Mouse (Mus musculus) ovary, adult 10 weeks (tissue): ENCODE measurements around the gene Cfap221. TPM values are rescaled to one million over a fixed set of nuclear protein-coding genes. Genes with fewer than 3 reads are reported as not detected.

ENCODE experiments used
- polyA plus RNA-seq: library from polyadenylated mRNA; stranded (reverse); fragments of 350-450 nt; fragmentation: Illumina TruSeq; extraction: RNeasy Lipid Tissue Mini Kit (QIAGEN cat#74804); gene quantifications from one replicate; pipeline ENCODE4 v1.2.3, GENCODE M21; 2014

Cfap221 gene
- polyA plus RNA-seq = 1.5 TPM

DNA sequence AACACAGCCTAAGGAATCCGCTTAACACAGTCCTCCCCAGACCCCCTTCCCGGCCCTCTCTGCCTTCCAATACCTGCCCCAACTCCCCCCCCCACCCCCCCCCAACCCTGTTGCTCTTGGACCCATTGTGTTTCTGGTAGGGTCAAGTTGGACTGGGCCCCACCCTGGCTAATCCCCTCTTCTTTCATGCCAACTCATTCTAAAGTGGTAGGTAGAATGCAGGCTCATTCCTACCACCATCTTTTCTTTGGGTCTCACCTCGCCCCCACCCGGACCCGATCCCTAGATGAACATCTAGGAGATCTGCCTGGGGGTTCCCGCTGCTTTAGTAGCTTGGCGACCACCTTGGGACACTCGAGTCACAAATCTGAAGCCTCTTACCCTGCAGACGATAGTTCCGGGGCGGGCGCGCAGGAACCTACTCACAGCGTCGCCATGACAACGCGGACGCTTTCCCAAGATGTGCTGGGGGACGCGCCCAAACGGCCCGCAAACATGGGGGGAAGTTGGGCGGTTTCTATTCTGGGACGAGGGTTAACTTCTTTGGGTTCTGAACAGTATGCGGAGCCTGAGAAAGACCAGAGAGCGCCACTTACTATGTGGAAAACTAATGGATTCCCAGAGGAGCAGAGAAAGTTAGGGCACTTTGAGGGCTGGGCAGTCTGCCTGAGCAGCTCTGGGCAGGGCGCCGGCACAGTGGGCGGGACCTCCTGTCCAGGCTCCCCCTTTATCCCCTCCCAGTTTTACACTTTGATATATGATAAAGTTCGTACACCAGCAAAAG lies at the start of gene Cfap221:
Cfap221 (minus strand) TSS at position 437 of the 784 bp plus-strand sequence.

DNA sequence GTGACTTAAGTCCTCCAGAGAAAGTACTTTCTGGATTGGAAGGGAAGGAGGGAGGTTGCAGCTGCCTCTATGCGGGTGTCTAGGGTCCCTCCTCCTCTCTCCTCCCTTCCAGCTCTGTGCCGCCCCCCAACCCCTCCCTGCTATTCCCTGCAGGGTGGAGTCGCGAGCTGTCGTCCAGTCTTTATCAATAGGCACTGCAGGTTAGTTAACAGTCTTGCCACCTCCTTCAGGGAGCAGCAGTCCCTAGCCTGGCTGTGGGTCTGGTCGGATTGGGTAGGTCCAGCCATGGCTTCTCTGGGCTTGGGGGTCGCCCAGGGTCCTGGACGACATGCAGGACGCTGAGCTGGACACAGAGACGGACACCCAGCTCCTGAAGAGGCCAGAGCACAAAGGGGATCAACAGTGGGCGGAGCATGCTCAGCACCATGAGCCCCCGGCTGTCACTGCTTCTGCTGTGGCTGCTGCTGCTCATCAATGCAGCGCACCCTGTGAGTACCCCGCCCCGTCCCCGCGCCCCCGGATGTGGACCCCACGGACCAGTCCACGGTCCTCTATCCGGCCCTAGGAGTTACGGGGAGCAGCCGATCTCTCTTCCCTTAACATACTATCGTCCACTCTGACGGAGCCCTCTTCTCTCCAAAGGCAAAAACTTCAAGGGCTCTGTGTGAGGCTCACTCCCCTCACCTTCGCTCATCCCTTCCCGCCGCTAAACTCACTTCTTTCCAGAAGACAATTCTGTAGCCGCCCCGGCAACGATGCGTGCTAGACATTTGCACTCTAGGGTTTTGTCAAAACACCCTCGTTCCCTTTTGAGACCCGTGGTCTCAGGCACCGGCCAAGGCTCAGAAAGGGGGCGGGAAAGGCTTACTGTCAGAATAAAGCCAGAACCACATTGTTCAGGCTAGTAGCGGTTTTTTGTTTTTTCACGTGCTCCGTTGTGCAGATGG lies 10.1 kb upstream of the Cfap221 start, which contains the start of gene Sctr:
Sctr (plus strand) TSS at position 51 of the 947 bp plus-strand sequence.

DNA sequence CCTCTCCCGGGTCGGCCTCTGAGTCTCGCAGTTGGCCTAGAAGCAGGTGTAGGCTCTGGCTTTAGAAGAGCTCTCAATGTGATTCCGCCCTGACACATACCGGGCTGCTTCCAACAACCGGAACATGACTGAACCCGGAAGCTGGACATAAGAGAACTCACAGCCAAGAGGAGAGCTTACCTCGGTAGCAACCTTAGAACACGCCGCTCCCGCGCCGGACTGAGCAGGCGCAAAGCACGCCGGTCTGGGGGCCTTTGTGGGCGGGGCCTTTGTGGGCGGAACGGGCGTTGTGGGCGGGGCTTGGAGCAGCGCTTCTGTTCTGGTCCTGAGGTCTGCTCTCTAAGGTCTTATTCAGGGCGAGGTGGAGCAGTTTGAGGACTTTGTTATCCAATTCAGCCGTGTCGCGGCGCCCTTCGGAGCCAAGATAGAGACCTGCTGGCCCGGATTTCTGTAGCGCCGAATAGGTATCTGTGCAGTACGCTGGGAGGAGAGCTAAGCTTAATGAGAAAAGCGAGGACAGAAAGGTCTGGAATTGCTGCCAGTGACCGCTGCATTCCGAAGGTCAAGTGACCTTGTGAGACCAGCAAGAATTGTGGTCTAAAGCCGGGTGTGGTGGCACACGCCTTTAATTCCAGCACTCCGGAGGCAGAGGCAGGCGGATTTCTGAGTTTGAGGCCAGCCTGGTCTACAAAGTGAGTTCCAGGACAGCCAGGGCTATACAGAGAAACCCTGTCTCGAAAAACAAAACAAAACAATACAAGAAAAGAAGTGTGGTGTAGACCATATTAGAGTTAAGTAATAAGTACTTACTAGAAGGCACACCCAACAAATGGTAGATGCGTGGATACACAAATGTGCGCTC lies 83.8 kb downstream of the Cfap221 start, which contains the start of gene Tmem177:
Tmem177 (minus strand) TSS at position 256 of the 862 bp plus-strand sequence.

Other genes with a start within 250 kb of the Cfap221 start
- gene Ptpn4, start 159.6 kb downstream of the Cfap221 start, polyA plus RNA-seq = 109 TPM
- gene Tmem177, start 84.0 kb downstream of the Cfap221 start, polyA plus RNA-seq = 6.0 TPM
- gene Sctr, start 9.7 kb upstream of the Cfap221 start, polyA plus RNA-seq = not detected
- not detected for gene Tmem37, start 76.8 kb upstream of the Cfap221 start, polyA plus RNA-seq
- 245 TPM for gene Dbi, start 123.8 kb upstream of the Cfap221 start, polyA plus RNA-seq
- 25.2 TPM for gene 3110009E18Rik, start 124.0 kb upstream of the Cfap221 start, polyA plus RNA-seq